Mouse (Mus musculus) activated CD4-positive, CD25-positive, alpha-beta regulatory T cell (primary cell): ENCODE data around the gene Chaf1b. TPM values are rescaled to one million over a fixed set of nuclear protein-coding genes. Genes with fewer than 3 reads are reported as not detected.

Source experiments
- polyA plus RNA-seq, 2 experiments: library from polyadenylated mRNA; unstranded; fragments of 100-300 nt; shearing (Covaris generic); gene quantifications; one replicate each; pipeline ENCODE4 v1.2.1; 2017

Chaf1b gene
- polyA plus RNA-seq = 10 to 100 TPM; 37.9 to 44.9 TPM

DNA sequence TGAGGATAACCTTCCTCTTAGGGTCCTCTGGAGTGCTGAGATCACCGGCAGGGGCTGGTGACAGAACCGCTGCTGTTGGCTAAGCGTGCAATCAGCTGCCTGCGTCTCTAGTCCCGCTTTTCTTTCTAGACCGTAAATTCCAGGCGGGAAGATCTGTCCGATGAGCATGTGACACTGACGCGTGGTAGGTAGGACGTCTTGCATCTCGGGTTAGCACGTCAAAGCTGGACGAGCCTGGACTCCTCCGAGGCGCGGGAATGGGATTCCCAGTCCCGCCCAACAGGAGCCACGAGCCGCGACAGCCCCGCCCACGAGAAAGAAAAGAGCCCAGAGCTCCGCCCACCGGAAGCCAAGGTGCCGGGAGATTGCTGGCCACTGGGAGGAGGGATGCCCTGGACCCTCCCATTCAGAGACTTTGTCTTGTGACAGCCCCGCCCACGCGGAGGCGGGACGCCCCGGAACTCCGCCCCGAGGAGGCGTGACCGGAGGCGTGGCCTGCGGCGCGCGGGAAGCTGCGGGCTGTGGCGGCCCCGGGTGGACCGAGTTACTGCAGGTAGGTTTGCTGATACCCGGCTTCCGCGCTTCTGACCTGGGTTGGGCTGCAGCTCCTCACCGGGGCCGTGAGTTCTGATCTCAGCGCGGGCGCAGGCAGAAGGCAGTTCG is at the start of gene Chaf1b:
Chaf1b (plus strand) TSS at position 479 of the 663 bp plus-strand sequence.

Other genes with a start within 250 kb of the Chaf1b start
- gene Cbr3, start 200.7 kb upstream of the Chaf1b start, polyA plus RNA-seq = under 1 TPM in 1 of 2 experiments, not detected in 1; 0.37 TPM
- gene Dop1b, start 172.0 kb upstream of the Chaf1b start, polyA plus RNA-seq = 10 to 100 TPM; 30.5 to 36.0 TPM
- 10 to 100 TPM; 78.2 to 79.9 TPM for gene Morc3, start 51.8 kb upstream of the Chaf1b start, polyA plus RNA-seq
- not detected for gene Cldn14, start 124.9 kb downstream of the Chaf1b start, polyA plus RNA-seq
- under 1 TPM in 1 of 2 experiments, not detected in 1; 0.10 TPM for gene Sim2, start 201.0 kb downstream of the Chaf1b start, polyA plus RNA-seq